In genomic region chr11:82508564-82508963, GRCm38 (mm10) we compare ENCODE assay signal across 17 mouse cellular contexts.
DNase-seq lines count a peak whose midpoint lies in the region; ATAC-seq and TF ChIP-seq lines count a peak whose summit lies in the region.
"Had no signal": no experiment of that assay in that cellular context is flagged by ENCODE, and none has a peak within 500 bp of the region (broad histone marks: within the 10 kb centered on the region; RNA-seq: fewer than 3 reads in every experiment).

No protein-coding gene starts in this region.

- H3K9me3 ChIP-seq in forebrain, embryonic 13.5 days (replicated peaks), result 0 out of 2 replicates have a peak, but pooled peaks cover 3% of the 10 kb centered on the region
- H3K9me3 ChIP-seq in hindbrain, embryonic 13.5 days, result peaks cover 8% of the 10 kb centered on the region; the same call in 1 of the 2 replicates
- H3K9me3 ChIP-seq in midbrain, embryonic 13.5 days, result no peaks in the 10 kb centered on the region
- no peaks in the 10 kb centered on the region for H3K9me3 ChIP-seq in lung, postnatal 0 days (ENCODE audit: low read length)
- H3K9me3 ChIP-seq: embryonic facial prominence, embryonic 13.5 days; heart, embryonic 13.5 days had no signal

- ATAC-seq in forebrain, embryonic 13.5 days, result no peak
- no peak for ATAC-seq in hindbrain, embryonic 13.5 days (ENCODE audit: low FRiP score)
- ATAC-seq in midbrain, embryonic 13.5 days, result no peak
- no peak for ATAC-seq in lung, postnatal 0 days
- ATAC-seq: liver, postnatal 0 days had no signal

- peak; percentile 2 for DNase-seq in Muller cell, postnatal 12 days (ENCODE audit: inconsistent ontology term)
- DNase-seq in thymus, postnatal 25 days, result no peak
- DNase-seq in kidney, adult 2 months, result no peak
- no peak for DNase-seq in cerebellum, adult 8-10 months
- DNase-seq in lung, postnatal 0 days (ENCODE audit: low spot score), result no peak
- DNase-seq: adrenal gland, postnatal 10 days; cerebellum, adult 9-10 months; heart, postnatal 36 days; kidney, adult 18-20 months; kidney, postnatal 14 days; liver, postnatal 0 days; thymus, adult 18-20 months had no signal

- H3K27me3 ChIP-seq in forebrain, embryonic 13.5 days, result 0 out of 2 replicates have a peak, but pooled peaks cover 4% of the 10 kb centered on the region
- 0 out of 2 replicates have a peak, but pooled peaks cover 3% of the 10 kb centered on the region for H3K27me3 ChIP-seq in hindbrain, embryonic 13.5 days
- H3K27me3 ChIP-seq in midbrain, embryonic 13.5 days, result no peaks in the 10 kb centered on the region
- peaks cover 3% of the 10 kb centered on the region; the same call in 1 of the 2 replicates for H3K27me3 ChIP-seq in kidney, adult 2 months (replicated peaks; ENCODE audit: control insufficient read depth, insufficient read depth, low read length)
- H3K27me3 ChIP-seq in lung, postnatal 0 days (replicated peaks; ENCODE audit: insufficient read depth, low read length), result no peaks in the 10 kb centered on the region

- peak overlapping the region; percentile 46 for H3K9ac ChIP-seq in forebrain, embryonic 13.5 days
- peak overlapping the region; percentile 24; the same call in 1 of the 2 replicates for H3K9ac ChIP-seq in hindbrain, embryonic 13.5 days
- 0 out of 2 replicates have a peak overlapping the region, but pooled peaks have one; percentile 43 for H3K9ac ChIP-seq in midbrain, embryonic 13.5 days (replicated peaks)
- H3K9ac ChIP-seq in lung, postnatal 0 days (replicated peaks; ENCODE audit: low read depth), result no peak overlapping the region
- H3K9ac ChIP-seq: embryonic facial prominence, embryonic 13.5 days; heart, embryonic 13.5 days; liver, postnatal 0 days had no signal

- peaks cover 14% of the 10 kb centered on the region for H3K4me1 ChIP-seq in forebrain, embryonic 13.5 days
- peaks cover 12% of the 10 kb centered on the region for H3K4me1 ChIP-seq in hindbrain, embryonic 13.5 days (replicated peaks)
- H3K4me1 ChIP-seq in midbrain, embryonic 13.5 days (replicated peaks), result peaks cover 12% of the 10 kb centered on the region
- no peaks in the 10 kb centered on the region for H3K4me1 ChIP-seq in kidney, adult 2 months (ENCODE audit: control insufficient read depth, insufficient read depth, low read length)
- no peaks in the 10 kb centered on the region for H3K4me1 ChIP-seq in lung, postnatal 0 days (ENCODE audit: insufficient read depth, low read depth, low read length)
- H3K4me1 ChIP-seq: embryonic facial prominence, embryonic 13.5 days; heart, embryonic 13.5 days had no signal

- 3% methylated on average over 13 of the region's 13 CpGs for WGBS in forebrain, embryonic 13.5 days
- WGBS in hindbrain, embryonic 13.5 days, result 12% methylated on average over 13 of the region's 13 CpGs
- whole genome bisulfite sequencing in midbrain, embryonic 13.5 days, result 3% methylated on average over 13 of the region's 13 CpGs
- 37% methylated on average over 13 of the region's 13 CpGs for WGBS in kidney, adult 2 months
- 68% methylated on average over 13 of the region's 13 CpGs for WGBS in lung, postnatal 0 days

- H3K4me2 ChIP-seq in forebrain, embryonic 13.5 days, result peak overlapping the region; percentile 50
- peak overlapping the region; percentile 43 for H3K4me2 ChIP-seq in hindbrain, embryonic 13.5 days
- H3K4me2 ChIP-seq in midbrain, embryonic 13.5 days (replicated peaks), result peak overlapping the region; percentile 39
- H3K4me2 ChIP-seq in lung, postnatal 0 days (replicated peaks; ENCODE audit: low read depth, low read length), result no peak overlapping the region
- H3K4me2 ChIP-seq: embryonic facial prominence, embryonic 13.5 days; heart, embryonic 13.5 days had no signal

- no peak overlapping the region for H3K27ac ChIP-seq in forebrain, embryonic 13.5 days
- H3K27ac ChIP-seq in hindbrain, embryonic 13.5 days, result peak overlapping the region; percentile 9; the same call in 1 of the 2 replicates
- no peak overlapping the region for H3K27ac ChIP-seq in midbrain, embryonic 13.5 days
- H3K27ac ChIP-seq in kidney, adult 2 months (ENCODE audit: insufficient read depth, low read depth, low read length), result no peak overlapping the region
- no peak overlapping the region for H3K27ac ChIP-seq in lung, postnatal 0 days (ENCODE audit: low read length)
- H3K27ac ChIP-seq: embryonic facial prominence, embryonic 13.5 days; heart, embryonic 13.5 days had no signal

- TF ChIP-seq POLR2A in kidney, adult 2 months (IDR thresholded peaks at IDR 0.05; ENCODE audit: low read depth, low read length), result no peak

- H3K4me3 ChIP-seq in forebrain, embryonic 13.5 days, result 0 out of 2 replicates have a peak overlapping the region, but pooled peaks have one; percentile 14
- H3K4me3 ChIP-seq in hindbrain, embryonic 13.5 days, result no peak overlapping the region
- 0 out of 2 replicates have a peak overlapping the region, but pooled peaks have one; percentile 7 for H3K4me3 ChIP-seq in midbrain, embryonic 13.5 days (replicated peaks)
- H3K4me3 ChIP-seq in kidney, adult 2 months (ENCODE audit: insufficient read depth, low read depth, low read length), result no peak overlapping the region
- H3K4me3 ChIP-seq in lung, postnatal 0 days (ENCODE audit: low read depth, low read length), result no peak overlapping the region
- H3K4me3 ChIP-seq: embryonic facial prominence, embryonic 13.5 days; heart, embryonic 13.5 days had no signal

- TF ChIP-seq CTCF in kidney, adult 2 months (conservative IDR thresholded peaks at IDR 0.05; ENCODE audit: insufficient read depth, insufficient read length, low read depth, low read length), result no peak
- TF ChIP-seq CTCF in lung, postnatal 0 days (IDR thresholded peaks at IDR 0.05), result no peak

- no peak for TF ChIP-seq EP300 in lung, postnatal 0 days (IDR thresholded peaks at IDR 0.05)

- H3K36me3 ChIP-seq in forebrain, embryonic 13.5 days (ENCODE audit: poor library complexity, severe bottlenecking), result no peaks in the 10 kb centered on the region
- no peaks in the 10 kb centered on the region for H3K36me3 ChIP-seq in hindbrain, embryonic 13.5 days
- no peaks in the 10 kb centered on the region for H3K36me3 ChIP-seq in midbrain, embryonic 13.5 days
- H3K36me3 ChIP-seq in kidney, adult 2 months (ENCODE audit: control insufficient read depth, insufficient read depth, low read length), result no peaks in the 10 kb centered on the region
- H3K36me3 ChIP-seq in lung, postnatal 0 days (ENCODE audit: insufficient read depth, low read length), result no peaks in the 10 kb centered on the region
- H3K36me3 ChIP-seq: embryonic facial prominence, embryonic 13.5 days; heart, embryonic 13.5 days had no signal

Comparison
In these comparisons a context has a peak if more than half of its experiments do, and no peak if none do; other contexts are left out.
1. H3K4me3 ChIP-seq: peak in forebrain, embryonic 13.5 days (single experiment) and midbrain, embryonic 13.5 days (single experiment); none in hindbrain, embryonic 13.5 days (single experiment), kidney, adult 2 months (single experiment) and lung, postnatal 0 days (single experiment).